Mouse (Mus musculus) activated CD4-positive, CD25-positive, alpha-beta regulatory T cell (primary cell): ENCODE measurements around the gene Tmem185a. TPM values are rescaled to one million over a fixed set of nuclear protein-coding genes. Genes with fewer than 3 reads are reported as not detected.

ENCODE experiments used
- polyA plus RNA-seq, 2 experiments: library from polyadenylated mRNA; unstranded; fragments of 100-300 nt; shearing (Covaris generic); gene quantifications; one replicate each; pipeline ENCODE4 v1.2.1; 2017

The Tmem185a gene
- polyA plus RNA-seq: 10 to 100 TPM; 34.6 to 41.7 TPM

DNA sequence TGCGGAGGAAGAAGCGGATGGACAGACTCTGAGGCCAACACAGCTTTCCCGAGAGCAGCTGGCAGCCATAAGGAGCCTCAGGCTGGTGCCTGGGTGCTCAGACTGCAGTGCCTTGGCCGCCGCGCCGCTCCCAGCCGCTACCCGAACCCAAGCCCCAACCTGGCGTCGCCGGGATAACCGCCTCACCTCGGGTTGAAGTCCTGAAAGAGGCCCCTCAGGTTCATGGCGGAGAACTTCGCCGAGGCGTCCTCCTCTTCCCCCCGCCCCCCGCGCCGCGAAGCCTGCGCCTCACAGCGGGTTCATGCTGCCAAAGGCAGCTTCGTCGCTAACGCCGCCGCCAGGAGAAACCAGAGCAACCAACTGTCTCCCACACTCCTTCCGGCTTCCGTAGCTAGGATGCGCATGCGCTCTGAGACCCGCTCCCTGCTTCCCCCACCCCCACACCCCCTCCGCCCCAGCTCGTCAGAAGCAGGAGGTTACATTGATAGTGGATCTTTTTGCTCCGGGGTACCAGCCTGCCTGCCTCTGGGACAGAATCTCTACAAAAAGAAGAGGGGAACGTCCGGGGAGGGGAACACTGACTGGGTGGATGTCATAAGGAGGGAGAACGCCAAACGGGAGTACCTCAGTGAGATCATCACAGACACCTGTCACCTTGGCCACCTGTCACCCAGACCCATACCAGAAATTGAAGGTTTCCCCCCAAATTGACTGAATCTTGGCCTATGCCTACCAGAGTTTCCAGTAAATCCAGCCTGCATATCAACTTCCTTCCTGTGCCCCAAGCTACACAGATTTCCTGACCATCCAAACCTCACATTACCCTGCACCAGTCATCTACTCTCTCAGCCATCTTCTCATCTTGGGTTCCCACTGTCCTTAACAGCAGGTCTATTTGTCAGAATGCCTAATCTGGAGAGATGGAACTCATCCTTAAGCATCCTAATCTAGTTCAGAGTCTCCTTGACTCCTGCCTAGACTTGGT lies at the start of gene Tmem185a:
Gene Tmem185a (minus strand): TSS at position 389 of the 985 bp plus-strand sequence.

Other genes with a start within 250 kb of the Tmem185a start
- gene Ids, start 112.1 kb downstream of the Tmem185a start, polyA plus RNA-seq: 10 to 100 TPM; 18.5 to 19.5 TPM
- gene 1110012L19Rik, start 91.3 kb downstream of the Tmem185a start, polyA plus RNA-seq: 10 to 100 TPM; 29.9 to 31.2 TPM